Mouse (Mus musculus) testis, adult 2 months (tissue): Measurements from ENCODE around the gene Syvn1.

Experiments
- CTCF ChIP-seq: fragments of 200-500 bp; IDR thresholded peaks from 2 replicates; pipeline ENCODE4 v1.5.1; 2012; ENCODE audit warnings: low read depth, mild to moderate bottlenecking, inconsistent platforms, low read length, moderate library complexity; ENCODE audit not compliant: control insufficient read depth, insufficient read depth, insufficient replicate concordance
- POLR2A ChIP-seq: fragments of 200-500 bp; IDR thresholded peaks from 2 replicates; pipeline ENCODE4 v1.6.1; 2012; ENCODE audit warnings: low read depth, mild to moderate bottlenecking, inconsistent platforms, low read length, moderate library complexity; ENCODE audit not compliant: control insufficient read depth

DNA sequence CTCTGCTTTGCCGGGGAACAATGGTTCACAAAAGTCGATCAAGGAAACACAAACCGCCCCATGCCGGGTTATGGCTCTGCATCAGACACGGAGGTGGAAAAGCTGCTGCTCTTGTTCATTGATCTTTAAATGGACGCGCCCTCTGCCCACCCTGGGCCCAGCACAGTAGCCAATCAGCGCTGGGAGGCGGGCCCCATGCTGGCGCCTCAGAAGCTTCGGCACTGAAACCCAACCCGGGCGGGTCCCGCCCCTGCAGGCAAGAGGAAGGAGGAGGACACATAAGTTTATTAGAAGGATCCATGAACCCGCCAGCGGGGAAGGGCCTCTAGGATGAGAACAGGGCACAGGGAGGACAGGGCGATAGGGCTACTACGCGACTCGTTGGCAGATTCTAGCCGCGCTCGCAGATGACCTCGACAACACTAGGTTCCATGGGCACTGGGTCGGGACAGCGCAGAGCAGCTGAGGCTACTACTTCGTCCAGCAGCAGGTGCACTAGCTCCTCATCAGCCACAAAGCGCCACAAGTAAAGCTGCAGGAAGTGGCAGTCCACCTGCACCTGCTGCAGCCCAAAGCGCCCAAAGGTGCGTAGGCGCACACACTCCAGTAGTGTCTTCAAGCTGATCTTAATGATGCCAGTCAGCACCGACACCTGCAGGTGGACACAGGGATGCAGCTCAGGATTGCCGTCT, 21.5 kb downstream of the Syvn1 start, which contains the start of gene Tm7sf2:
- TF ChIP-seq POLR2A, result no peak
- no peak for TF ChIP-seq CTCF
